Mouse (Mus musculus) megakaryocyte, embryonic 14.5 days (primary cell): ENCODE data around the gene 9330182L06Rik.

Experiments used
- FLI1 ChIP-seq: IDR thresholded peaks from 2 replicates; pipeline ENCODE4 v1.6.1; 2012; ENCODE audit warnings: low read length, inconsistent platforms, mixed read lengths
- GATA1 ChIP-seq: IDR thresholded peaks from 3 replicates; pipeline ENCODE4 v1.6.1; 2012; ENCODE audit warnings: mixed read lengths, low read length, inconsistent platforms, borderline replicate concordance

DNA sequence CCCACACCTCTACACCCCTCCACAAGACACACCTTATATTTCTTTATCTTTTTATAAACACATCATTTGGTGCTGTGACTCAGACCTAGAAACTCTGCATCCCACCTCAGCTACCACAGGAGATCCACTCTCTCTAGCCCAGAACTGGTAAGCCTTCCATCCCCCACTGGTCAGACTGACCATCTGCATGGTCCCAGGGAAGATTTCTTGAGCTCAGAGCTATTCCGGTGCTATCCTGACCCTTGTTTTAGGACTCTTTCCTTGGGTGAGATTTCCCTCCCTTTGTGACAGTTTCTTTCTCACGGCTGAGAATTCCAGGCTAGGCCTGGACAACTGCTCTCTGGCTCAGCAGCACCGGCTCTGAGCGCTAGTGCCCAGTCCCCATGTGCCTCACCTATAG, 231.3 kb downstream of the 9330182L06Rik start:
- TF ChIP-seq GATA1 (no peak), FLI1 (no peak)
